Mouse (Mus musculus) Patski (cell line): ENCODE measurements at regions not wholly inside any gene's neighbourhood (a gene's known extent, or its start where the extent isn't known, plus 50 kb on each side); places are given as distances from the start of the nearest gene placed in this dataset.

Experiments used
- ATAC-seq: fragments of 100-300 bp; one replicate; pipeline ENCODE4 v1.8.0; 2021
- CTCF ChIA-PET: fragments of 350-600 bp; sonication (Branson Sonifier 250); formaldehyde crosslinking; loops from one replicate; lab custom pipeline; 2022; ENCODE audit warnings: inconsistent platforms; lab: Charles Lee
- POLR2A ChIA-PET: fragments of 350-600 bp; sonication (Branson Sonifier 250); formaldehyde crosslinking; loops from one replicate; lab custom pipeline; 2022; ENCODE audit warnings: antibody characterized with exemption, inconsistent platforms; lab: Charles Lee
- DNase-seq: peaks from one replicate; pipeline ENCODE4 v3.0.0-alpha.2; 2011; ENCODE audit warnings: low read depth, low spot score
- H3K27me3 ChIP-seq: fragments of 371-371 bp; one replicate; pipeline ENCODE4 v1.5.1; 2021
- CTCF ChIP-seq: fragments of 100-300 bp; IDR thresholded peaks from one replicate; pipeline ENCODE4 v1.5.1; 2021
- in situ Hi-C: fragments of 300-500 bp; cut with MboI; formaldehyde crosslinking; loops from 3 replicates; pipeline ENCODE4 v1.11.1; 2018; ENCODE audit warnings: low pct_unique_long_range_greater_than_20kb, mixed read lengths

GRCm38 (mm10) chr1:72003424-72004278 lies 208.5 kb downstream of the Mreg start:
- no peak for TF ChIP-seq CTCF
- no peaks in the 10 kb centered on the region for H3K27me3 ChIP-seq
- CTCF ChIA-PET, result interaction anchor here (0.6 to 1.2 kb wide), 2 partner anchors 51 to 177 kb away, joined by 3 read pairs; no protein-coding TSS in a partner anchor
- DNase-seq (no peak), ATAC-seq (no peak)
- in situ Hi-C loops, result no loop called here
- POLR2A ChIA-PET, result no interaction called here

GRCm38 (mm10) chr1:72002471-72003116 lies 209.5 kb downstream of the Mreg start:
- ATAC-seq, result peak; percentile 95
- no peak for TF ChIP-seq CTCF
- peak; percentile 61 for DNase-seq
- H3K27me3 ChIP-seq, result no peaks in the 10 kb centered on the region
- POLR2A ChIA-PET, result no interaction called here
- in situ Hi-C loops, result no loop called here
- CTCF ChIA-PET, result interaction anchor here (1.2 to 1.4 kb wide), 2 partner anchors 11 to 176 kb away, joined by 3 read pairs; no protein-coding TSS in a partner anchor

- ATAC-seq (no peak), DNase-seq (no peak)
- in situ Hi-C loops, result no loop called here
- no peaks in the 10 kb centered on the region for H3K27me3 ChIP-seq
- TF ChIP-seq CTCF, result no peak
- CTCF ChIA-PET, result interaction anchor here (2.0 kb wide), 1 partner anchor 11 kb away, joined by 6 read pairs; no protein-coding TSS in a partner anchor
- POLR2A ChIA-PET, result no interaction called here
Observed at GRCm38 (mm10) chr1:72000741-72001140, 211.4 kb downstream of the Mreg start.

GRCm38 (mm10) chr1:71996828-71997227 lies 215.3 kb downstream of the Mreg start:
- DNase-seq (no peak), ATAC-seq (no peak)
- in situ Hi-C loops, result no loop called here
- ChIA-PET CTCF (no interaction called here), POLR2A (interaction anchor here (0.6 kb wide), 1 partner anchor 508 kb away, joined by 3 read pairs; no protein-coding TSS in a partner anchor)
- no peaks in the 10 kb centered on the region for H3K27me3 ChIP-seq
- TF ChIP-seq CTCF, result no peak

GRCm38 (mm10) chr1:71996234-71996619 lies 215.9 kb downstream of the Mreg start:
- CTCF ChIA-PET, result interaction anchor here (0.6 to 0.7 kb wide), 2 partner anchors 12 to 21 kb away, joined by 3 read pairs; no protein-coding TSS in a partner anchor
- POLR2A ChIA-PET, result interaction anchor here (0.6 kb wide), 1 partner anchor 509 kb away, joined by 3 read pairs; no protein-coding TSS in a partner anchor
- no peak for ATAC-seq
- in situ Hi-C loops, result no loop called here
- no peak for TF ChIP-seq CTCF
- no peak for DNase-seq
- H3K27me3 ChIP-seq, result no peaks in the 10 kb centered on the region

GRCm38 (mm10) chr1:71995573-71996233 lies 216.4 kb downstream of the Mreg start:
- no peak for ATAC-seq
- no peak for DNase-seq
- in situ Hi-C loops, result no loop called here
- ChIA-PET CTCF (interaction anchor here (0.6 to 1.4 kb wide), 4 partner anchors 12 to 30 kb away, joined by 3 read pairs; no protein-coding TSS in a partner anchor), POLR2A (no interaction called here)
- no peaks in the 10 kb centered on the region for H3K27me3 ChIP-seq
- no peak for TF ChIP-seq CTCF

- no peaks in the 10 kb centered on the region for H3K27me3 ChIP-seq
- CTCF ChIA-PET, result interaction anchor here (0.9 to 1.1 kb wide), 2 partner anchors 11 to 14 kb away, joined by 3 to 4 read pairs; no protein-coding TSS in a partner anchor
- DNase-seq (no peak), ATAC-seq (no peak)
- POLR2A ChIA-PET, result no interaction called here
- in situ Hi-C loops, result no loop called here
- TF ChIP-seq CTCF, result no peak
Observed at GRCm38 (mm10) chr1:71990936-71991335, 221.2 kb downstream of the Mreg start.

GRCm38 (mm10) chr1:71988086-71988485 lies 224.0 kb downstream of the Mreg start:
- in situ Hi-C loops, result no loop called here
- no peak for DNase-seq
- ATAC-seq, result no peak
- POLR2A ChIA-PET, result no interaction called here
- H3K27me3 ChIP-seq, result no peaks in the 10 kb centered on the region
- no peak for TF ChIP-seq CTCF
- CTCF ChIA-PET, result no interaction called here

- ChIA-PET CTCF (interaction anchor here (1.0 kb wide), 1 partner anchor 22 kb away, joined by 4 read pairs; no protein-coding TSS in a partner anchor), POLR2A (no interaction called here)
- DNase-seq (no peak), ATAC-seq (no peak)
- in situ Hi-C loops, result no loop called here
- no peaks in the 10 kb centered on the region for H3K27me3 ChIP-seq
- no peak for TF ChIP-seq CTCF
Observed at GRCm38 (mm10) chr1:71986047-71986446, 226.1 kb downstream of the Mreg start.

GRCm38 (mm10) chr1:71983786-71984185 lies 228.3 kb downstream of the Mreg start:
- no peaks in the 10 kb centered on the region for H3K27me3 ChIP-seq
- POLR2A ChIA-PET, result interaction anchor here (1.3 kb wide), 1 partner anchor 39 kb away, joined by 3 read pairs; no protein-coding TSS in a partner anchor
- TF ChIP-seq CTCF, result peak; percentile 37
- DNase-seq (no peak), ATAC-seq (no peak)
- CTCF ChIA-PET, result interaction anchor here (1.4 to 1.7 kb wide), 2 partner anchors 13 to 24 kb away, joined by 3 read pairs; no protein-coding TSS in a partner anchor
- in situ Hi-C loops, result no loop called here
